Mouse (Mus musculus) bone marrow macrophage, adult 2 months (primary cell): ENCODE measurements around the gene Farsa.

Source experiments
- CTCF ChIP-seq: IDR thresholded peaks from 2 replicates; pipeline ENCODE4 v1.5.1; 2012; ENCODE audit warnings: low read depth, mild to moderate bottlenecking, low read length, moderate library complexity
- POLR2A ChIP-seq: IDR thresholded peaks from 2 replicates; pipeline ENCODE4 v1.6.1; 2012; ENCODE audit warnings: mild to moderate bottlenecking, low read depth, low read length, borderline replicate concordance

DNA sequence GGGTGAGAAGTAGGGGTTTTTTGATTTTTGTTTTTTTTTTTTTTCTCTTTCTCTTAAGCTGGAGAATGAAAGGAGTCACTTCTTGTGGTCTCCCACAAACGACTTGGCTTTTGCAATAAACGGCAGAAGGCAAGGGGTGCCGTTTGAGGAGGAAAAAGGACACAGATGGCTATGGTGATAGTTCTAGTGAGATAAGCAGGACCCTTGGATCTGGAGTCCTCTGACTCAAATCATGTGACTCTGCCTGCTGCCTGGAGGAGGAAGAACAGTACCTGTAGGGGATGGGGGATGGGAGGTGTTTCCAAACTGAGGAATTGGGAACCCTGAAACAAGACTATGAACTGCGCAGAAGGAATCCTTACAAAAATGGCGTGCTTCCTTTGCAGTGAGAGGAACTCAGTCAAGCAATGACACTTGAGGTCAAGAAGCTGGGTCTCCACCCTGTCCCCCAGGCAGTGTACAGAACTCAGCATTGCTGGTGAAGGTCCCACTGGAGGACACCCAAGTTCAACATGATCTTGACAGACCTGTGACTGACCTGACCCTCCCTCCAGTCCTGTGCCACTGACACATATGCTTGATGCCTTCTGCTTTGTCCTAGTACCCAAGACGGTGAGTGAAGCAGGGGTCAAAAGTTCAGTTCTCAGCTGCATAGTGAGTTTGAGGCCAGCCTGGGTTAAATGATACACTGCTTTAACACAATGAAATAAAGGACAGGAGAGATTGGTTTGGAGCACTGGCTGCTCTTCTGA, 8.9 kb upstream of the Farsa start:
- 0 out of 2 replicates have a peak, but pooled peaks have one; percentile 7 for TF ChIP-seq POLR2A
- no peak for TF ChIP-seq CTCF
